Mouse (Mus musculus): ENCODE measurements around the gene Sdk1. TPM values are rescaled to one million over a fixed set of nuclear protein-coding genes. Genes with fewer than 3 reads are reported as not detected.

The Sdk1 gene
- polyA plus RNA-seq, 1 experiment from 2014 or later = 1.1 TPM

GRCm38 (mm10) chr5:141910444-141910843 is 669.2 kb downstream of the Sdk1 start:
- ATAC-seq (ENCODE audit: low FRiP score, low TSS enrichment) = no peak
- H3K9me3 ChIP-seq (ENCODE audit: control insufficient read depth, low read length) = no peaks in the 10 kb centered on the region
- no peaks in the 10 kb centered on the region for H3K36me3 ChIP-seq (ENCODE audit: control insufficient read depth, insufficient read depth, low read length)
- H3K27ac ChIP-seq (replicated peaks) = no peak overlapping the region
- H3K4me1 ChIP-seq (replicated peaks; ENCODE audit: control insufficient read depth, insufficient read depth) = no peaks in the 10 kb centered on the region
- TF ChIP-seq EP300 (optimal IDR thresholded peaks at IDR 0.05) (no peak), CTCF (IDR thresholded peaks at IDR 0.05; ENCODE audit: low read depth) (no peak)
- H3K9ac ChIP-seq (ENCODE audit: low read length) = no peak overlapping the region
- DNase-seq (ENCODE audit: low spot score) = no peak
- H3K27me3 ChIP-seq (ENCODE audit: control insufficient read depth, insufficient read depth, low read length) = no peaks in the 10 kb centered on the region
- no peak overlapping the region for H3K4me3 ChIP-seq (ENCODE audit: low read depth, low read length)
- 67% methylated on average over 3 of the region's 3 CpGs for WGBS
- H3K4me2 ChIP-seq (replicated peaks; ENCODE audit: low read depth) = no peak overlapping the region

- Histone ChIP-seq H3K4me3 (ENCODE audit: low read depth, low read length) (no peak overlapping the region), H3K9ac (ENCODE audit: low read length) (no peak overlapping the region), H3K4me2 (replicated peaks; ENCODE audit: low read depth) (no peak overlapping the region), H3K27me3 (ENCODE audit: control insufficient read depth, insufficient read depth, low read length) (no peaks in the 10 kb centered on the region), H3K9me3 (ENCODE audit: control insufficient read depth, low read length) (no peaks in the 10 kb centered on the region), H3K36me3 (ENCODE audit: control insufficient read depth, insufficient read depth, low read length) (no peaks in the 10 kb centered on the region), H3K4me1 (replicated peaks; ENCODE audit: control insufficient read depth, insufficient read depth) (no peaks in the 10 kb centered on the region), H3K27ac (replicated peaks) (no peak overlapping the region)
- ATAC-seq (ENCODE audit: low FRiP score, low TSS enrichment) (no peak), DNase-seq (ENCODE audit: low spot score) (no peak)
- WGBS = 59% methylated on average over 8 of the region's 8 CpGs
- TF ChIP-seq EP300 (optimal IDR thresholded peaks at IDR 0.05) (no peak), CTCF (IDR thresholded peaks at IDR 0.05; ENCODE audit: low read depth) (peak; percentile 49)
These were observed 669.6 kb downstream of the Sdk1 start for GRCm38 (mm10) chr5:141910886-141911285.

DNA sequence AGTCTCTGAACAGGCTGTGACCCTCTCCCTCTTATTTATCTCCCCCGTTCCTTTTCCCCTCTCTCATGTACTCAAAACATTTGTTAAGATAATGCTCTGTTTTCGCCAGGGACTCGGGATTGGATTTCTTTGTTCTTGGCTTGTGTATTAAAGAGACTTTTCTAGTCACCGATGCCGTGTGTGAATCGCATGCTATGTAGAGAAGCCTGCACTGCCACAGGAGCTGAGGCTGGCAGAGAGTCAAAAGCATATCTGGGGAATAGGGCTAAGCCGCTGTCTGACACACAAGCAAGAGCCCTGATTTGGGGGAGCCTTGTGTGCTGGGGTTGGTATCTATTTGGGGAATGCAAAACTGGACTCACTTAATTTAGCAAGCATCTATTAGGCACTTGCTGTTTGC is 671.6 kb downstream of the Sdk1 start:
- Histone ChIP-seq H3K4me2 (replicated peaks; ENCODE audit: low read depth) (no peak overlapping the region), H3K4me3 (ENCODE audit: low read depth, low read length) (no peak overlapping the region), H3K27me3 (ENCODE audit: control insufficient read depth, insufficient read depth, low read length) (no peaks in the 10 kb centered on the region), H3K9ac (ENCODE audit: low read length) (no peak overlapping the region), H3K27ac (replicated peaks) (no peak overlapping the region), H3K36me3 (ENCODE audit: control insufficient read depth, insufficient read depth, low read length) (no peaks in the 10 kb centered on the region), H3K4me1 (replicated peaks; ENCODE audit: control insufficient read depth, insufficient read depth) (no peaks in the 10 kb centered on the region), H3K9me3 (ENCODE audit: control insufficient read depth, low read length) (no peaks in the 10 kb centered on the region)
- TF ChIP-seq EP300 (optimal IDR thresholded peaks at IDR 0.05) (no peak), CTCF (IDR thresholded peaks at IDR 0.05; ENCODE audit: low read depth) (no peak)
- 56% methylated on average over 7 of the region's 7 CpGs for WGBS
- ATAC-seq (ENCODE audit: low FRiP score, low TSS enrichment) (no peak), DNase-seq (ENCODE audit: low spot score) (no peak)

DNA sequence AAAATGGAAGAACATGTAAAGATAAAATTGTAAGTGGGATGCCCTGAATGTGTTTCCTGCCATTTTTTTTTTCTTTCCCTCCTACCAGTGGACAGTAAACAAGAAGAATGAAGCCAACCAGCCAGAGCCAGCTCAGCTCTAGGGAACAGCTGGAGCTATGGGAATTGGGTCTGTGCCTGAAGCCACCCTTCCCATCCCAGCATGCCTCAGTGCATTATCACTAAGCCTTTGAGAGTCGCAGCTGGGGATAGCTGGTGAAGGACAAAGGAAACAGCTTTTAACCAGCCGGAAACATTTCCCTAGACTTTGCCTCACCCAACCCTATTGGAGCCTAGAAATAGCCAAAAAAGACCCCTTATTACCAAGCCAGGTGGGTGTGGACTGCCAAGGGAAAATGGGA is 675.7 kb downstream of the Sdk1 start:
- WGBS = 27% methylated on average over 2 of the region's 2 CpGs

GRCm38 (mm10) chr5:141939000-141939399 is 697.7 kb downstream of the Sdk1 start:
- ATAC-seq (ENCODE audit: low FRiP score, low TSS enrichment) = no peak
- Histone ChIP-seq H3K4me1 (replicated peaks; ENCODE audit: control insufficient read depth, insufficient read depth) (no peaks in the 10 kb centered on the region), H3K4me3 (ENCODE audit: low read depth, low read length) (no peak overlapping the region), H3K36me3 (ENCODE audit: control insufficient read depth, insufficient read depth, low read length) (no peaks in the 10 kb centered on the region), H3K9me3 (ENCODE audit: control insufficient read depth, low read length) (no peaks in the 10 kb centered on the region), H3K4me2 (replicated peaks; ENCODE audit: low read depth) (no peak overlapping the region), H3K27me3 (ENCODE audit: control insufficient read depth, insufficient read depth, low read length) (no peaks in the 10 kb centered on the region), H3K27ac (replicated peaks) (no peak overlapping the region), H3K9ac (ENCODE audit: low read length) (no peak overlapping the region)
- 71% methylated on average over 9 of the region's 9 CpGs for WGBS
- DNase-seq (ENCODE audit: low spot score) = no peak
- TF ChIP-seq CTCF (IDR thresholded peaks at IDR 0.05; ENCODE audit: low read depth) (no peak), EP300 (optimal IDR thresholded peaks at IDR 0.05) (no peak)

More for the DNA sequence above, 675.7 kb downstream of the Sdk1 start:
- no peaks in the 10 kb centered on the region for H3K4me1 ChIP-seq (replicated peaks; ENCODE audit: control insufficient read depth, insufficient read depth)
- no peak overlapping the region for H3K27ac ChIP-seq (replicated peaks)
- H3K9ac ChIP-seq (ENCODE audit: low read length) = no peak overlapping the region
- H3K4me3 ChIP-seq (ENCODE audit: low read depth, low read length) = no peak overlapping the region
- H3K9me3 ChIP-seq (ENCODE audit: control insufficient read depth, low read length) = no peaks in the 10 kb centered on the region
- H3K27me3 ChIP-seq (ENCODE audit: control insufficient read depth, insufficient read depth, low read length) = no peaks in the 10 kb centered on the region
- no peaks in the 10 kb centered on the region for H3K36me3 ChIP-seq (ENCODE audit: control insufficient read depth, insufficient read depth, low read length)
- ATAC-seq (ENCODE audit: low FRiP score, low TSS enrichment) = no peak
- DNase-seq (ENCODE audit: low spot score) = no peak
- H3K4me2 ChIP-seq (replicated peaks; ENCODE audit: low read depth) = no peak overlapping the region
- TF ChIP-seq CTCF (IDR thresholded peaks at IDR 0.05; ENCODE audit: low read depth) = no peak

DNA sequence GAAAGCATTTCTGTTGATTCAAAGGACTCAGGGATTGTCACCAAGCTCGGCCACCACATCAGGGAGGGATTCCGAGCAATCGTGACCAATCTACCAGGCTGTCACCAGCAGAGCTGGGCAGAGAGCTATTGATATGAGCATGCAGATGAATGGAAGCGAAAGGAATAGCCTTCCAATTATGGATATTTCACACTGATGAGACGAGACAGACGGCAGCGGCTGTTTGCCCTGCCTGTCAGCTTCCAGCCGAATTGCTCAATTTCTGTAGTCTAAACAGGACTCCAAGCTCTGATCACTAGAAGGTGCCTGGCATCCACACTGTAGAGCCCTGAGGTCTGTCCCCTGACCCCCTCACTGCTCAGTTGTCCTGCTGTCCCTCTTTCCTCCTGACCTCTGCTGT is 699.3 kb downstream of the Sdk1 start:
- H3K4me1 ChIP-seq (replicated peaks; ENCODE audit: control insufficient read depth, insufficient read depth) = no peaks in the 10 kb centered on the region
- DNase-seq (ENCODE audit: low spot score) = no peak
- H3K9me3 ChIP-seq (ENCODE audit: control insufficient read depth, low read length) = no peaks in the 10 kb centered on the region
- no peak for TF ChIP-seq CTCF (IDR thresholded peaks at IDR 0.05; ENCODE audit: low read depth)
- no peak for TF ChIP-seq EP300 (optimal IDR thresholded peaks at IDR 0.05)
- WGBS = 86% methylated on average over 8 of the region's 8 CpGs
- H3K4me2 ChIP-seq (replicated peaks; ENCODE audit: low read depth) = no peak overlapping the region
- no peaks in the 10 kb centered on the region for H3K36me3 ChIP-seq (ENCODE audit: control insufficient read depth, insufficient read depth, low read length)
- no peak overlapping the region for H3K9ac ChIP-seq (ENCODE audit: low read length)
- no peaks in the 10 kb centered on the region for H3K27me3 ChIP-seq (ENCODE audit: control insufficient read depth, insufficient read depth, low read length)
- ATAC-seq (ENCODE audit: low FRiP score, low TSS enrichment) = no peak
- no peak overlapping the region for H3K27ac ChIP-seq (replicated peaks)
- no peak overlapping the region for H3K4me3 ChIP-seq (ENCODE audit: low read depth, low read length)

All from stomach, postnatal 0 days (tissue).